22 mouse cellular contexts compared by ENCODE assay signal in genomic region chr13:35257386-35257785, GRCm38 (mm10).
A peak's percentile ranks its signal among the peaks of the same experiment; 100 is the strongest.
DNase-seq lines count a peak whose midpoint lies in the region; ATAC-seq and TF ChIP-seq lines count a peak whose summit lies in the region.
"Had no signal": no experiment of that assay in that cellular context is flagged by ENCODE, and none has a peak within 500 bp of the region (broad histone marks: within the 10 kb centered on the region; RNA-seq: fewer than 3 reads in every experiment).

No protein-coding gene starts in this region.

- no peaks in the 10 kb centered on the region for H3K4me1 ChIP-seq in hindbrain, postnatal 0 days (ENCODE audit: insufficient read depth, low read length)
- H3K4me1 ChIP-seq in hindbrain, embryonic 16.5 days (ENCODE audit: control insufficient read depth, insufficient read depth, low read depth, low read length) = no peaks in the 10 kb centered on the region
- H3K4me1 ChIP-seq: heart, embryonic 12.5 days; midbrain, embryonic 10.5 days; neural tube, embryonic 13.5 days had no signal

- no peaks in the 10 kb centered on the region for H3K9me3 ChIP-seq in hindbrain, postnatal 0 days (ENCODE audit: low read length)
- no peaks in the 10 kb centered on the region for H3K9me3 ChIP-seq in hindbrain, embryonic 16.5 days (ENCODE audit: control insufficient read depth, low read length)
- H3K9me3 ChIP-seq: heart, embryonic 12.5 days; midbrain, embryonic 10.5 days; neural tube, embryonic 13.5 days had no signal

- ATAC-seq in hindbrain, postnatal 0 days = no peak
- ATAC-seq in hindbrain, embryonic 16.5 days = no peak
- ATAC-seq: midbrain, embryonic 16.5 days had no signal

- WGBS in hindbrain, postnatal 0 days = 64% methylated on average over 2 of the region's 2 CpGs
- 65% methylated on average over 2 of the region's 2 CpGs for WGBS in hindbrain, embryonic 16.5 days

- no peaks in the 10 kb centered on the region for H3K27me3 ChIP-seq in hindbrain, postnatal 0 days (ENCODE audit: insufficient read depth, low read length)
- no peaks in the 10 kb centered on the region for H3K27me3 ChIP-seq in hindbrain, embryonic 16.5 days (replicated peaks; ENCODE audit: control insufficient read depth, insufficient read depth, low read length)
- H3K27me3 ChIP-seq: heart, embryonic 12.5 days; neural tube, embryonic 13.5 days had no signal

- TF ChIP-seq CTCF in hindbrain, postnatal 0 days (IDR thresholded peaks at IDR 0.05; ENCODE audit: low read depth) = no peak
- no peak for TF ChIP-seq CTCF in gastrocnemius, adult 2 months (IDR thresholded peaks at IDR 0.05)

- no peak overlapping the region for H3K4me3 ChIP-seq in hindbrain, postnatal 0 days (ENCODE audit: low read length)
- no peak overlapping the region for H3K4me3 ChIP-seq in hindbrain, embryonic 16.5 days (ENCODE audit: low read length)
- no peak overlapping the region for H3K4me3 ChIP-seq in gastrocnemius, adult 2 months
- H3K4me3 ChIP-seq: heart, embryonic 12.5 days; midbrain, embryonic 10.5 days; myocyte; neural tube, embryonic 13.5 days had no signal

- H3K36me3 ChIP-seq in hindbrain, postnatal 0 days (ENCODE audit: insufficient read depth, low read length) = no peaks in the 10 kb centered on the region
- H3K36me3 ChIP-seq in hindbrain, embryonic 16.5 days (ENCODE audit: control insufficient read depth, insufficient read depth, low read length) = no peaks in the 10 kb centered on the region
- H3K36me3 ChIP-seq: heart, embryonic 12.5 days; midbrain, embryonic 10.5 days; neural tube, embryonic 13.5 days had no signal

- DNase-seq in adrenal gland, postnatal 14 days = peak; percentile 24
- DNase-seq in adrenal gland, adult 8-10 months = no peak
- peak; percentile 8 for DNase-seq in hindbrain, postnatal 0 days (ENCODE audit: low spot score)
- DNase-seq in 3T3-L1 (ENCODE audit: low read depth, low spot score) = peak; percentile 68
- DNase-seq in adrenal gland, postnatal 25 days = peak; percentile 6
- DNase-seq in gastrocnemius, adult 2 months = no peak
- DNase-seq: cerebellum, adult 9-10 months; gastrocnemius, postnatal 10 days; heart, adult 11 months; kidney, adult 11 months; layer of hippocampus, adult 9-11 months; lung, embryonic 14.5 days; lung, postnatal 4 days; right cerebral cortex, postnatal 4 days; thymus, postnatal 14 days had no signal

- intact Hi-C loops in gastrocnemius, adult 2 months (cut with DNase I) = no loop called here

- no peak overlapping the region for H3K4me2 ChIP-seq in hindbrain, postnatal 0 days (ENCODE audit: low read depth, low read length)
- H3K4me2 ChIP-seq in hindbrain, embryonic 16.5 days (ENCODE audit: low read length) = no peak overlapping the region
- H3K4me2 ChIP-seq: heart, embryonic 12.5 days; lung, embryonic 14.5 days; neural tube, embryonic 13.5 days had no signal

- no peak overlapping the region for H3K9ac ChIP-seq in hindbrain, postnatal 0 days (replicated peaks; ENCODE audit: low read length)
- H3K9ac ChIP-seq in hindbrain, embryonic 16.5 days (ENCODE audit: low read depth, low read length) = no peak overlapping the region
- H3K9ac ChIP-seq: heart, embryonic 12.5 days; liver, embryonic 14.5 days; lung, embryonic 14.5 days; neural tube, embryonic 13.5 days had no signal

- H3K27ac ChIP-seq in hindbrain, postnatal 0 days = no peak overlapping the region
- no peak overlapping the region for H3K27ac ChIP-seq in hindbrain, embryonic 16.5 days (ENCODE audit: low read depth, low read length)
- H3K27ac ChIP-seq in gastrocnemius, adult 2 months = no peak overlapping the region
- H3K27ac ChIP-seq: liver, embryonic 14.5 days; midbrain, embryonic 10.5 days; neural tube, embryonic 13.5 days had no signal

Comparison
In these comparisons a context has a peak if more than half of its experiments do, and no peak if none do; other contexts are left out.
1. DNase-seq: peak in adrenal gland, postnatal 14 days (single experiment), hindbrain, postnatal 0 days (single experiment), 3T3-L1 (single experiment) and adrenal gland, postnatal 25 days (single experiment); none in adrenal gland, adult 8-10 months (single experiment) and gastrocnemius, adult 2 months (single experiment).